In genomic region chr8:105102101-105102785, GRCm38 (mm10) we compare ENCODE assay signal across 37 mouse cellular contexts. TPM values are rescaled to one million over a fixed set of nuclear protein-coding genes. Genes with fewer than 3 reads are reported as not detected.
"Had no signal": no experiment of that assay in that cellular context is flagged by ENCODE, and none has a peak within 500 bp of the region (broad histone marks: within the 10 kb centered on the region; RNA-seq: fewer than 3 reads in every experiment).

No protein-coding gene starts in this region.

RNA-seq across cellular contexts. Expression of gene Ces3b, which starts 18.7 kb away (rescaled TPM):
- total RNA-seq: gastrocnemius, adult 2 months; gastrocnemius, postnatal 10 days; gastrocnemius, postnatal 25 days; gastrocnemius, postnatal 4 days; granulocyte monocyte progenitor cell, adult 5-6 weeks; heart, adult 2 months; heart, postnatal 14 days; heart, postnatal 36 days; hematopoietic stem cell, adult 5-6 weeks; hindbrain, postnatal 0 days; layer of hippocampus, adult 18-20 months; layer of hippocampus, adult 8-10 months; layer of hippocampus, postnatal 14 days; layer of hippocampus, postnatal 36 days; left cerebral cortex, adult 18-20 months; left cerebral cortex, adult 8-10 months; left cerebral cortex, postnatal 10 days; left cerebral cortex, postnatal 25 days; left cerebral cortex, postnatal 4 days had no signal
- polyA plus RNA-seq: heart, adult 2 months; heart, embryonic 11.5 days; heart, embryonic 13.5 days; hindbrain, embryonic 11.5 days; hindbrain, embryonic 13.5 days; hindbrain, embryonic 15.5 days; hindbrain, postnatal 0 days; intestine, embryonic 14.5 days; intestine, embryonic 16.5 days; kidney, embryonic 15.5 days; kidney, postnatal 0 days; large intestine, adult 2 months; limb, embryonic 11.5 days; limb, embryonic 13.5 days; limb, embryonic 15.5 days; liver, embryonic 11.5 days; liver, embryonic 13.5 days; liver, embryonic 15.5 days had no signal

RNA-seq across cellular contexts. Expression of gene Ces4a, which starts 29.4 kb away (rescaled TPM):
- total RNA-seq: gastrocnemius, adult 2 months; gastrocnemius, postnatal 10 days; gastrocnemius, postnatal 25 days; gastrocnemius, postnatal 4 days; granulocyte monocyte progenitor cell, adult 5-6 weeks; heart, adult 2 months; heart, postnatal 14 days; heart, postnatal 36 days; hematopoietic stem cell, adult 5-6 weeks; layer of hippocampus, adult 18-20 months; layer of hippocampus, adult 8-10 months; layer of hippocampus, postnatal 14 days; layer of hippocampus, postnatal 36 days; left cerebral cortex, adult 18-20 months; left cerebral cortex, adult 8-10 months; left cerebral cortex, postnatal 10 days; left cerebral cortex, postnatal 25 days; left cerebral cortex, postnatal 4 days had no signal
- polyA plus RNA-seq: heart, adult 2 months; heart, embryonic 11.5 days; heart, embryonic 13.5 days; heart, embryonic 15.5 days; heart, postnatal 0 days; hindbrain, embryonic 11.5 days; hindbrain, embryonic 13.5 days; intestine, embryonic 14.5 days; intestine, embryonic 16.5 days; kidney, embryonic 15.5 days; kidney, postnatal 0 days; large intestine, adult 2 months; limb, embryonic 11.5 days; limb, embryonic 13.5 days; limb, embryonic 15.5 days; liver, embryonic 11.5 days; liver, embryonic 13.5 days; liver, embryonic 15.5 days had no signal

RNA-seq across cellular contexts. Expression of gene Ces3a, which starts 53.8 kb away (rescaled TPM):
- total RNA-seq: gastrocnemius, adult 2 months; gastrocnemius, postnatal 10 days; gastrocnemius, postnatal 25 days; granulocyte monocyte progenitor cell, adult 5-6 weeks; heart, adult 2 months; heart, postnatal 14 days; heart, postnatal 36 days; hematopoietic stem cell, adult 5-6 weeks; hindbrain, postnatal 0 days; layer of hippocampus, adult 18-20 months; layer of hippocampus, adult 8-10 months; layer of hippocampus, postnatal 14 days; layer of hippocampus, postnatal 36 days; left cerebral cortex, adult 18-20 months; left cerebral cortex, adult 8-10 months; left cerebral cortex, postnatal 10 days; left cerebral cortex, postnatal 25 days; left cerebral cortex, postnatal 4 days had no signal
- polyA plus RNA-seq: heart, adult 2 months; heart, embryonic 11.5 days; heart, embryonic 13.5 days; heart, embryonic 15.5 days; heart, postnatal 0 days; hindbrain, embryonic 11.5 days; hindbrain, embryonic 13.5 days; hindbrain, embryonic 15.5 days; hindbrain, postnatal 0 days; intestine, embryonic 14.5 days; intestine, embryonic 16.5 days; kidney, embryonic 15.5 days; kidney, postnatal 0 days; large intestine, adult 2 months; limb, embryonic 11.5 days; limb, embryonic 13.5 days; limb, embryonic 15.5 days; liver, embryonic 11.5 days had no signal
